Mouse (Mus musculus): Measurements from ENCODE around the gene Mgarp. TPM values are rescaled to one million over a fixed set of nuclear protein-coding genes. Genes with fewer than 3 reads are reported as not detected.

The Mgarp gene
- polyA plus RNA-seq, 1 experiment, result 4.6 TPM

GRCm38 (mm10) chr3:51358660-51359557 lies 37.6 kb downstream of the Mgarp start:
- TF ChIP-seq GATA1 (IDR thresholded peaks at IDR 0.05; ENCODE audit: low read length), result no peak

- TF ChIP-seq GATA1 (IDR thresholded peaks at IDR 0.05; ENCODE audit: low read length), result no peak
These were observed 38.4 kb downstream of the Mgarp start for GRCm38 (mm10) chr3:51358181-51358580.

GRCm38 (mm10) chr3:51357624-51358023 lies 38.9 kb downstream of the Mgarp start:
- TF ChIP-seq GATA1 (IDR thresholded peaks at IDR 0.05; ENCODE audit: low read length), result no peak

GRCm38 (mm10) chr3:51357078-51357477 lies 39.5 kb downstream of the Mgarp start:
- TF ChIP-seq GATA1 (IDR thresholded peaks at IDR 0.05; ENCODE audit: low read length), result no peak

GRCm38 (mm10) chr3:51354034-51354427 lies 42.5 kb downstream of the Mgarp start:
- TF ChIP-seq GATA1 (IDR thresholded peaks at IDR 0.05; ENCODE audit: low read length), result no peak

GRCm38 (mm10) chr3:51353325-51354033 lies 43.1 kb downstream of the Mgarp start:
- TF ChIP-seq GATA1 (IDR thresholded peaks at IDR 0.05; ENCODE audit: low read length), result no peak

GRCm38 (mm10) chr3:51350806-51351205 lies 45.7 kb downstream of the Mgarp start:
- TF ChIP-seq GATA1 (IDR thresholded peaks at IDR 0.05; ENCODE audit: low read length), result no peak

- no peak for TF ChIP-seq GATA1 (IDR thresholded peaks at IDR 0.05; ENCODE audit: low read length)
These were observed 47.8 kb downstream of the Mgarp start for GRCm38 (mm10) chr3:51348646-51349238.

GRCm38 (mm10) chr3:51343260-51343659 lies 53.3 kb downstream of the Mgarp start:
- no peak for TF ChIP-seq GATA1 (IDR thresholded peaks at IDR 0.05; ENCODE audit: low read length)

GRCm38 (mm10) chr3:51342152-51342551 lies 54.4 kb downstream of the Mgarp start:
- TF ChIP-seq GATA1 (IDR thresholded peaks at IDR 0.05; ENCODE audit: low read length), result no peak

GRCm38 (mm10) chr3:51341268-51342081 lies 55.1 kb downstream of the Mgarp start:
- TF ChIP-seq GATA1 (IDR thresholded peaks at IDR 0.05; ENCODE audit: low read length), result no peak

- TF ChIP-seq GATA1 (IDR thresholded peaks at IDR 0.05; ENCODE audit: low read length), result no peak
These were observed 55.8 kb downstream of the Mgarp start, which contains the start of gene Elf2 for GRCm38 (mm10) chr3:51340552-51341267. Elf2 (minus strand) TSS chr3:51340663.

GRCm38 (mm10) chr3:51339734-51340551 lies 56.6 kb downstream of the Mgarp start:
- TF ChIP-seq GATA1 (IDR thresholded peaks at IDR 0.05; ENCODE audit: low read length), result no peak

GRCm38 (mm10) chr3:51339378-51339733 lies 57.2 kb downstream of the Mgarp start:
- TF ChIP-seq GATA1 (IDR thresholded peaks at IDR 0.05; ENCODE audit: low read length), result no peak

Other genes starting within 250 kb of the Mgarp start
- 28.2 and 32.2 TPM in 2 replicates for gene Noct, start 172.3 kb downstream of the Mgarp start, polyA plus RNA-seq (2012)
- 45.5 and 45.8 TPM in 2 replicates for gene Elf2, start 56.1 kb downstream of the Mgarp start, polyA plus RNA-seq (2012)
- gene Ndufc1, start 12.2 kb upstream of the Mgarp start, polyA plus RNA-seq (2012), result 29.5 and 75.7 TPM in 2 replicates
- 8.5 and 16.1 TPM in 2 replicates for gene Naa15, start 18.4 kb upstream of the Mgarp start, polyA plus RNA-seq (2012)
- 2.2 and 3.9 TPM in 2 replicates for gene Rab33b, start 87.2 kb upstream of the Mgarp start, polyA plus RNA-seq (2012)
- gene Setd7, start 164.1 kb upstream of the Mgarp start, polyA plus RNA-seq (2012), result 7.4 and 7.6 TPM in 2 replicates

All from G1E-ER4 (cell line).